Mouse (Mus musculus): ENCODE measurements around the gene Try5.
"Not testable (repeated sequence)": the region's sequence is repeated elsewhere in the genome, so short reads cannot be mapped to it uniquely, and the experiment has no call there.

Gene Try5

DNA sequence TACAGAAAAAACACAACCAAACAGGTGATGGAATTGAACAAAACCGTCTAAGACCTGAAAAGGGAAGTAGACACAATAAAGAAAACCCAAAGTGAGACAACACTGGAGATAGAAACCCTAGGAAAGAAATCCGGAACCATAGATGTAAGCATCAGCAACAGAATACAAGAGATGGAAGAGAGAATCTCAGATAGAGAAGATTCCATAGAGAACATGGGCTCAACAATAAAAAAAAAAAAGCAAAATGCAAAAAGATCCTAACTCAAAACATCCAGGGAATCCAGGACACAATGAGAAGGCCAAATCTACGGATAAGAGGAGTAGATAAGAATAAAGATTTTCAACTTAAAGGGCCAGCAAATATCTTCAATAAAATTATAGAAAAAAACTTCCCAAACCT is at the start of gene Try5:
Gene Try5 (minus strand): TSS at position 101 of the 400 bp plus-strand sequence.
- not testable (repeated sequence) for DNase-seq

DNA sequence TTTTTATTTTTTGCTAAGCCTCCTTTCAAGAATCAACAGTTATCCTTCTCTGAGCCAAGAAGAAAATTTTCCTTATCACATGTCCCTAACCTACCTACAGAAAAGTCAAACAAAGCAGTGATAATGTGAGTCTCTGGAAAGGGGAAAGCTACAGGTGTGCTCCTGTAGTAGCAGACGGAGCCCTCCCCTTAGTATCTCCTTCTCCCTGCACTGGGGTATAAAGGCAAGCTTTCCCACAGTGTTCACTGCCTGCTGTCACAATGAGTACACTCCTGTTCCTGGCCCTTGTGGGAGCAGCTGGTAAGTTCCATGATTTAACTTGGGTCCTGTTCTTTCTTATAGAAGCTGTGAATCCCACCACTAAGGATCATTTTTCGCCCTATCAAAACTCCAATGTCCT is 37.3 kb upstream of the Try5 start, which contains the start of gene Try10:
Gene Try10 (plus strand): TSS at position 174 of the 400 bp plus-strand sequence.
- no peak for DNase-seq

DNA sequence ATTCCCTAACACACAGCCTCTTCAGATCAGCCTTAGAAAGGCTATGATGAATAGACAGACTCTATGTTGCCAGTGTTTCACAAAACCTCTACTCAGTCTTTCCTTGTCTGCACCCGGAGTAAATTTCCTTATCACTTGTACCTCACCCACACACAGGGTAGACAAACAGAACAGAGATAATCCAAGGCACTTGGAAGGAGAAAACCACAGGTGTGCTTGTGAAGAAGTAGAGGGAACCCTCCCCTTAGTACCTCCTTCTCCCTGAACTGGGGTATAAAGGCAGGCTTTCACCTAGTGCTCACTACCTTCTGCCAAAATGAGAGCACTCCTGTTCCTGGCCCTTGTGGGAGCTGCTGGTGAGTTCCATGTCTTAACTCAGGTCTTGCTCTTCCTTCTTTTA is 14.7 kb downstream of the Try5 start, which contains the start of gene Try4:
Gene Try4 (plus strand): TSS at position 301 of the 400 bp plus-strand sequence.
- DNase-seq = no peak

- no peak for DNase-seq
Observed at GRCm38 (mm10) chr6:41298255-41298654, 18.4 kb downstream of the Try5 start.

DNA sequence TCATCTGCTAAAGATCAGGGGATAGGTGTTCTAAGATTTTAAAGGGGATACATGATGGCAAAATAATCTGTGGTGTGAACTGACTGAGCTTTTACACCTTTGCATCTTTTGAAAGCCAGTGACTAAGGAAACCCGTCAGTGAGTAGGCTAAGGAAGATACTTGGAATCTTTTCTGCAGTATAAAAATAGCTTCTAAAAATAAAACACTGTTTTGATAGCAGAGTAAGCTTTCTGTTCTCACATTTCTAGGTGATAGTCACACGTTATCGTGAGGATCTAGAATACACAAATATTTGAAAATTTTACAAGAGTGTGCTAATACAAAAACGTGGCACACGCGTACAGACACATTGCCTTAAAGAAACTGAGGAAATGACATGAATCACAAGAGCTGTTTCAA is 50.5 kb downstream of the Try5 start:
- no peak for DNase-seq

GRCm38 (mm10) chr6:41262796-41263195 is 53.8 kb downstream of the Try5 start:
- no peak for DNase-seq

All from thymus, postnatal 14 days (tissue).